Mouse (Mus musculus): ENCODE results near the gene Meis2.

Gene Meis2

GRCm38 (mm10) chr2:115993877-115994276 is 71.8 kb downstream of the Meis2 start:
- DNase-seq = no peak

GRCm38 (mm10) chr2:115989249-115989648 is 76.4 kb downstream of the Meis2 start:
- no peak for DNase-seq

GRCm38 (mm10) chr2:115988448-115988847 is 77.2 kb downstream of the Meis2 start:
- no peak for DNase-seq

GRCm38 (mm10) chr2:115984952-115985351 is 80.7 kb downstream of the Meis2 start:
- no peak for DNase-seq

- DNase-seq = no peak
These were observed 81.2 kb downstream of the Meis2 start for GRCm38 (mm10) chr2:115984487-115984886.

- DNase-seq = no peak
These were observed 85.1 kb downstream of the Meis2 start for GRCm38 (mm10) chr2:115980490-115980889.

GRCm38 (mm10) chr2:115979683-115980476 is 85.8 kb downstream of the Meis2 start:
- no peak for DNase-seq

GRCm38 (mm10) chr2:115978666-115979065 is 87.0 kb downstream of the Meis2 start:
- no peak for DNase-seq

GRCm38 (mm10) chr2:115971296-115971805 is 94.3 kb downstream of the Meis2 start:
- DNase-seq = no peak

- DNase-seq = no peak
These were observed 95.4 kb downstream of the Meis2 start for GRCm38 (mm10) chr2:115970091-115970820.

- DNase-seq = no peak
These were observed 96.4 kb downstream of the Meis2 start for GRCm38 (mm10) chr2:115969201-115969600.

GRCm38 (mm10) chr2:115964911-115965310 is 100.7 kb downstream of the Meis2 start:
- no peak for DNase-seq

GRCm38 (mm10) chr2:115963293-115963835 is 102.3 kb downstream of the Meis2 start:
- DNase-seq = no peak

GRCm38 (mm10) chr2:115962728-115963127 is 102.9 kb downstream of the Meis2 start:
- no peak for DNase-seq

GRCm38 (mm10) chr2:115962113-115962512 is 103.5 kb downstream of the Meis2 start:
- DNase-seq = no peak

- DNase-seq = no peak
These were observed 105.0 kb downstream of the Meis2 start for GRCm38 (mm10) chr2:115960615-115961014.

GRCm38 (mm10) chr2:115956786-115957185 is 108.9 kb downstream of the Meis2 start:
- no peak for DNase-seq

- DNase-seq = no peak
These were observed 115.0 kb downstream of the Meis2 start for GRCm38 (mm10) chr2:115950645-115951044.

GRCm38 (mm10) chr2:115948630-115949426 is 116.8 kb downstream of the Meis2 start:
- no peak for DNase-seq

GRCm38 (mm10) chr2:115947714-115948226 is 117.9 kb downstream of the Meis2 start:
- no peak for DNase-seq

- no peak for DNase-seq
These were observed 122.6 kb downstream of the Meis2 start for GRCm38 (mm10) chr2:115943044-115943443.

GRCm38 (mm10) chr2:115939849-115940248 is 125.8 kb downstream of the Meis2 start:
- DNase-seq = no peak

Data from cerebellum, adult 11 months (tissue).